Mouse (Mus musculus) bone marrow macrophage, adult 2 months (primary cell): ENCODE results near the gene Lpcat3.

ENCODE experiments used
- CTCF ChIP-seq: IDR thresholded peaks from 2 replicates; pipeline ENCODE4 v1.5.1; 2012; ENCODE audit warnings: low read depth, mild to moderate bottlenecking, low read length, moderate library complexity
- POLR2A ChIP-seq: IDR thresholded peaks from 2 replicates; pipeline ENCODE4 v1.6.1; 2012; ENCODE audit warnings: mild to moderate bottlenecking, low read depth, low read length, borderline replicate concordance

GRCm38 (mm10) chr6:124717968-124718367 lies 55.1 kb downstream of the Lpcat3 start:
- no peak for TF ChIP-seq CTCF
- TF ChIP-seq POLR2A, result no peak
